Mouse (Mus musculus) frontal cortex, postnatal 10 days (tissue): ENCODE measurements around the gene Rnf181.

ENCODE experiments used
- DNase-seq, 2 experiments: peaks; one replicate each; pipeline ENCODE4 v3.0.0; 2022; ENCODE audit warnings: low spot score in 2 of 2, mixed read lengths in 1 of 2

Rnf181 gene

GRCm38 (mm10) chr6:72329019-72329418 lies 37.7 kb downstream of the Rnf181 start:
- no peak for DNase-seq

GRCm38 (mm10) chr6:72326274-72326673 lies 40.5 kb downstream of the Rnf181 start:
- DNase-seq = peak in 1 of 2 experiments; percentile 24

GRCm38 (mm10) chr6:72323786-72324508 lies 42.8 kb downstream of the Rnf181 start:
- DNase-seq = no peak

GRCm38 (mm10) chr6:72322936-72323335 lies 43.8 kb downstream of the Rnf181 start:
- DNase-seq = no peak

- peak in 1 of 2 experiments; percentile 18 for DNase-seq
These were observed 47.7 kb downstream of the Rnf181 start for GRCm38 (mm10) chr6:72319019-72319418.

GRCm38 (mm10) chr6:72318440-72318839 lies 48.3 kb downstream of the Rnf181 start:
- DNase-seq = no peak

GRCm38 (mm10) chr6:72316044-72316443 lies 50.7 kb downstream of the Rnf181 start:
- DNase-seq = no peak

- DNase-seq = no peak
These were observed 51.4 kb downstream of the Rnf181 start for GRCm38 (mm10) chr6:72315384-72315783.

GRCm38 (mm10) chr6:72313124-72313867 lies 53.5 kb downstream of the Rnf181 start:
- no peak for DNase-seq

- DNase-seq = no peak
These were observed 54.6 kb downstream of the Rnf181 start for GRCm38 (mm10) chr6:72312198-72312597.
